Mouse (Mus musculus) forebrain, postnatal 0 days (tissue): Measurements from ENCODE around the gene Txnrd2. TPM values are rescaled to one million over a fixed set of nuclear protein-coding genes. Genes with fewer than 3 reads are reported as not detected.
A peak's percentile ranks its signal among the peaks of the same experiment; 100 is the strongest.

Experiments used
- ATAC-seq: fragments of 200-750 bp; cut with Nextera tagmentation; 2 replicates; pipeline ENCODE4 v1.8.0; 2017; ENCODE audit warnings: mild to moderate bottlenecking, moderate library complexity
- DNase-seq: peaks from one replicate; pipeline ENCODE4 v3.0.0-alpha.2; 2015
- H3K27ac ChIP-seq: fragments of 300-500 bp; sonication (generic); 2 replicates; pipeline ENCODE4 v1.5.1; 2014; ENCODE audit warnings: low read depth, mild to moderate bottlenecking, antibody characterized with exemption, low read length, moderate library complexity, mixed read lengths
- H3K27me3 ChIP-seq: fragments of 300-500 bp; sonication (generic); 2 replicates; pipeline ENCODE4 v1.6.1; 2014; ENCODE audit warnings: mild to moderate bottlenecking, low read length, mixed read lengths; ENCODE audit not compliant: insufficient read depth
- H3K36me3 ChIP-seq: fragments of 300-500 bp; sonication (generic); 2 replicates; pipeline ENCODE4 v1.6.1; 2014; ENCODE audit warnings: mild to moderate bottlenecking, moderate library complexity; ENCODE audit not compliant: insufficient read depth
- H3K4me1 ChIP-seq: fragments of 300-500 bp; sonication (generic); 2 replicates; pipeline ENCODE4 v1.6.1; 2014; ENCODE audit warnings: antibody characterized with exemption; ENCODE audit not compliant: insufficient read depth
- H3K4me2 ChIP-seq: fragments of 300-500 bp; sonication (generic); 2 replicates; pipeline ENCODE4 v1.6.1; 2014; ENCODE audit warnings: low read depth, mild to moderate bottlenecking, moderate library complexity
- H3K4me3 ChIP-seq: fragments of 300-500 bp; sonication (generic); 2 replicates; pipeline ENCODE4 v1.5.1; 2014; ENCODE audit warnings: low read depth, low read length, mixed read lengths
- H3K9ac ChIP-seq: fragments of 300-500 bp; sonication (generic); 2 replicates; pipeline ENCODE4 v1.6.1; 2014; ENCODE audit warnings: mild to moderate bottlenecking
- H3K9me3 ChIP-seq: fragments of 300-500 bp; sonication (generic); 2 replicates; pipeline ENCODE4 v1.6.1; 2016; ENCODE audit warnings: low read length
- CTCF ChIP-seq: sonication (generic); IDR thresholded peaks from 2 replicates; pipeline ENCODE4 v1.5.1; 2016; ENCODE audit warnings: antibody characterized with exemption, control low read depth, low read depth
- WGBS: fragments of 180-500 bp; shearing (Covaris S2); extraction: QIAGEN DNeasy Blood & Tissue Kit; methylation state at CpG from one replicate; pipeline ENCODE4 v1.1.7; 2014; 5-methylcytosine and 5-hydroxymethylcytosine counted together
- polyA plus RNA-seq: library from polyadenylated mRNA; unstranded; fragments of >200 nt; fragmentation: Nextera tagmentation; extraction: Ambion mirVana; gene quantifications from 2 replicates; pipeline ENCODE4 v1.2.1, GENCODE M21; 2015
- total RNA-seq: library from RNA; depleted of rRNA; stranded (reverse); fragments of >200 nt; gene quantifications from 2 replicates; pipeline ENCODE4 v1.2.3, GENCODE M21; 2014

Txnrd2 gene
- total and polyA plus RNA-seq, 2 experiments from 2014 or later: 9.7 to 34.4 TPM

GRCm38 (mm10) chr16:18484794-18485435 is 58.7 kb downstream of the Txnrd2 start:
- Histone ChIP-seq H3K4me3 (no peak overlapping the region), H3K36me3 (no peaks in the 10 kb centered on the region), H3K4me1 (no peaks in the 10 kb centered on the region), H3K4me2 (no peak overlapping the region), H3K9ac (no peak overlapping the region), H3K9me3 (no peaks in the 10 kb centered on the region), H3K27ac (no peak overlapping the region), H3K27me3 (no peaks in the 10 kb centered on the region)
- 16% methylated on average over 5 of the region's 5 CpGs for WGBS
- no peak for DNase-seq
- ATAC-seq: peak; percentile 29; the same call in 1 of the 2 replicates
- no peak for TF ChIP-seq CTCF

- Histone ChIP-seq H3K27ac (no peak overlapping the region), H3K27me3 (no peaks in the 10 kb centered on the region), H3K4me3 (no peak overlapping the region), H3K4me1 (no peaks in the 10 kb centered on the region), H3K4me2 (no peak overlapping the region), H3K36me3 (no peaks in the 10 kb centered on the region), H3K9ac (no peak overlapping the region), H3K9me3 (no peaks in the 10 kb centered on the region)
- no peak for TF ChIP-seq CTCF
- WGBS: 93% methylated on average over 2 of the region's 2 CpGs
- ATAC-seq (no peak), DNase-seq (no peak)
These were observed 59.9 kb downstream of the Txnrd2 start for GRCm38 (mm10) chr16:18486126-18486525.

DNA sequence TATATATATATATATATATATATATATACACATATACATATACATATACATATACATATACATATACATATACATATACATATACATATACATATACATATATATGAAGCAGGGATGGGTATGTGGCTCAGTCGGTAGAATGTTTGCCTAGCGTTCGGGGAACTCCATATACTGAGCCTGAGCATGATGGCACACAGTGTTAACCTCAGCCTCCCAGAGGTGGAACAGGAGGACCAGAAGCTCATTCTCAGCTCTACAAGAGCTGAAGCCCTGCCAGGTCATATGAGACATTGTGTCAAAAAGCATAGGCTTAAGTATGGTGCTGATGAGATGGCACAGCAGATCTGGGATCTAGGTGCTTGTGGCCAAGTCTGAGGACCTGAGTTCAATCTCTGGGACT is 64.1 kb downstream of the Txnrd2 start:
- H3K4me3 ChIP-seq: no peak overlapping the region
- no peak for ATAC-seq

GRCm38 (mm10) chr16:18490894-18491293 is 64.7 kb downstream of the Txnrd2 start:
- 79% methylated on average over 1 of the region's 1 CpGs for WGBS
- no peak for TF ChIP-seq CTCF
- ATAC-seq: no peak

More for the DNA sequence above, 64.1 kb downstream of the Txnrd2 start:
- H3K4me2 ChIP-seq: no peak overlapping the region
- no peak for TF ChIP-seq CTCF
- H3K9ac ChIP-seq: no peak overlapping the region
- H3K36me3 ChIP-seq: no peaks in the 10 kb centered on the region
- 92% methylated on average over 3 of the region's 3 CpGs for WGBS
- DNase-seq: no peak
- H3K4me1 ChIP-seq: no peaks in the 10 kb centered on the region
- H3K9me3 ChIP-seq: no peaks in the 10 kb centered on the region
- H3K27me3 ChIP-seq: no peaks in the 10 kb centered on the region
- H3K27ac ChIP-seq: no peak overlapping the region

DNA sequence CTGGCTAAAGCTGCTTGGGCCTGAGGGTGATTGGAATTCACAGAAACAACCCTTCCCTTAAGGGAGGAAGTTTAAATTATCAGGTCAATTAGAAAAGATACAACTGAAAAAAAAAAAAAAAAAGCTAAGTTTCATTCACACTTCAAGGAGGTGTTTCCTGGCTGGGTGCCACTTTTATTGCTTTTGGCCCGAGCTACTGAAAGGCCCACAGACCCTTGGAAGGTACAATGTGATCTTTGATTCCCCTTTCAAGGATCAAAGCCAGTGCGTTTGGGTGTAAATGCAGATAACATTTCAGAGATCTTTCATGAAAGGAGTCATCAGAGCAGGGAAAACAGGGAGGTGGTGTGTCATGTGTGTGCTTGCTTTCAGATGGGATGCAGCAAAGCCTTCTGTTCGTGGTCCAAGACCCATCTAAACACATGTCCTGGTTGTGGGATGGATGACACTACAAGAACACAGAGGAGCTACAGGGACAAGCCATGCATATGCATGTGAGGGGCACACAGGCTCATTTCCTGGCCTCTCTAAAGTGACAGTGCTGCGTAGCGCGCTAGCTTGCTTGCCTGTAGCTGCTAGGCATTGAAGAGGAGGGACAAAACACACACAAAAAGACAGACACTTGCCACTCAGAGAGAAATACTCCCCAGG is 71.8 kb downstream of the Txnrd2 start:
- DNase-seq: no peak
- 1% methylated on average over 6 of the region's 6 CpGs for WGBS
- peak overlapping the region; percentile 66 for H3K4me3 ChIP-seq
- H3K9ac ChIP-seq: peak overlapping the region; percentile 87
- H3K4me2 ChIP-seq: peak overlapping the region; percentile 85
- peaks cover 10% of the 10 kb centered on the region for H3K4me1 ChIP-seq
- no peak for TF ChIP-seq CTCF
- H3K27ac ChIP-seq: peak overlapping the region; percentile 93
- H3K9me3 ChIP-seq: no peaks in the 10 kb centered on the region
- peak; percentile 74 for ATAC-seq
- no peaks in the 10 kb centered on the region for H3K27me3 ChIP-seq
- peaks cover 13% of the 10 kb centered on the region; the same call in 1 of the 2 replicates for H3K36me3 ChIP-seq

More at GRCm38 (mm10) chr16:18490894-18491293, 64.7 kb downstream of the Txnrd2 start:
- Histone ChIP-seq H3K9me3 (no peaks in the 10 kb centered on the region), H3K27ac (no peak overlapping the region), H3K9ac (no peak overlapping the region), H3K36me3 (no peaks in the 10 kb centered on the region), H3K4me2 (no peak overlapping the region), H3K4me1 (no peaks in the 10 kb centered on the region), H3K4me3 (no peak overlapping the region), H3K27me3 (no peaks in the 10 kb centered on the region)
- no peak for DNase-seq

GRCm38 (mm10) chr16:18498558-18498990 is 72.4 kb downstream of the Txnrd2 start, which contains the start of the genes Gnb1l and Rtl10:
Gene Gnb1l (plus strand): TSS chr16:18498713.
Gene Rtl10 (plus strand): TSS chr16:18498901.
- Histone ChIP-seq H3K4me3 (peak within 1 kb of the TSS; percentile 66), H3K27ac (peak within 1 kb of the TSS; percentile 93), H3K4me2 (peak within 1 kb of the TSS; percentile 85), H3K9me3 (no peaks in the 10 kb centered on the region), H3K36me3 (peaks cover 13% of the 10 kb centered on the region; the same call in 1 of the 2 replicates), H3K27me3 (no peaks in the 10 kb centered on the region), H3K9ac (peak within 1 kb of the TSS; percentile 87), H3K4me1 (peaks cover 10% of the 10 kb centered on the region)
- peak; percentile 28; the same call in 1 of the 2 replicates for TF ChIP-seq CTCF
- under 1% methylated on average over 50 of the region's 51 CpGs for WGBS
- peak; percentile 98 for DNase-seq
- ATAC-seq: peak; percentile 97

GRCm38 (mm10) chr16:18498996-18499395 is 72.8 kb downstream of the Txnrd2 start:
- Histone ChIP-seq H3K27ac (peak overlapping the region; percentile 93), H3K27me3 (no peaks in the 10 kb centered on the region), H3K36me3 (peaks cover 13% of the 10 kb centered on the region; the same call in 1 of the 2 replicates), H3K9ac (peak overlapping the region; percentile 87), H3K4me3 (peak overlapping the region; percentile 66), H3K4me2 (peak overlapping the region; percentile 85), H3K4me1 (peaks cover 10% of the 10 kb centered on the region), H3K9me3 (no peaks in the 10 kb centered on the region)
- DNase-seq (no peak), ATAC-seq (no peak)
- 1% methylated on average over 24 of the region's 24 CpGs for WGBS
- TF ChIP-seq CTCF: no peak
